Mouse (Mus musculus) small intestine, adult 2 months (tissue): ENCODE results near the gene Rps21.

Source experiments
- CTCF ChIP-seq: fragments of 200-500 bp; IDR thresholded peaks from 2 replicates; pipeline ENCODE4 v1.5.1; 2012; ENCODE audit warnings: low read depth, mild to moderate bottlenecking, control low read depth, inconsistent platforms, low read length, moderate library complexity, mixed read lengths; ENCODE audit not compliant: insufficient replicate concordance, insufficient read length; ENCODE audit errors: extremely low read depth
- POLR2A ChIP-seq: fragments of 200-500 bp; IDR thresholded peaks from 2 replicates; pipeline ENCODE4 v1.6.1; 2012; ENCODE audit warnings: low read depth, mild to moderate bottlenecking, control low read depth, inconsistent platforms, low read length, moderate library complexity

DNA sequence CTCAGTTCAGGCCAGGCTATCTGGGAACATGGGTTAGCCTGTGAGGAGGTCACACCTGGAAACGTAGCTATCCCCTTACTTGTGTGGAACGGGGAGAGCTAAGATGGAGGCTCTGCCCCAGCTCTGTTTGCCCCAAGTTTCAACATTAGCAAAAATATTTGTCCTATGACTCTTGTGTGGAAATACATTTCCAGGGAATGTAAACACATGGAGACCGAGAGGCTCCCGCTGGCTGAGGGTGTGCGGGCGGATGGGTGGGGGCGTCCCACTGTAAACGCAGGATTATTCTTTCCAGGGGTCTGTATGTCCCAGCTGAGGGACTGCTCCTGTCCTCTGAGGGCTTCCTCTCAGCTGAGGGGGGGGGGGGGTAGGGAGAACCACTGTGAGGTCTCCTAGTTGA is 22.8 kb upstream of the Rps21 start:
- TF ChIP-seq CTCF (no peak), POLR2A (no peak)
